Mouse (Mus musculus): ENCODE results near the gene Zbtb22. TPM values are rescaled to one million over a fixed set of nuclear protein-coding genes. Genes with fewer than 3 reads are reported as not detected.
"Not testable (repeated sequence)": the region's sequence is repeated elsewhere in the genome, so short reads cannot be mapped to it uniquely, and the experiment has no call there.

The Zbtb22 gene
- 10 to 100 TPM; 15.6 to 16.6 TPM for total RNA-seq (2021)
- long read RNA-seq, experiment 1, transcript Zbtb22-201 (2 exons, 2,612 nt), result major isoform, 16 of 23 reads
- long read RNA-seq, experiment 1, partial matches to known transcripts, result 0 of 23 reads
- long read RNA-seq, experiment 1, other reads (novel, unspliced or antisense), result 7 of 23 reads
- long read RNA-seq, experiment 2, transcript Zbtb22-201 (2 exons, 2,612 nt), result major isoform, 6 of 12 reads
- long read RNA-seq, experiment 2, partial matches to known transcripts, result 0 of 12 reads
- long read RNA-seq, experiment 2, other reads (novel, unspliced or antisense), result 6 of 12 reads

- DNase-seq, result peak; percentile 97 to 98
Observed at GRCm38 (mm10) chr17:33915671-33916250, at the start of gene Zbtb22, which contains the start of gene Tapbp. Gene Zbtb22 (plus strand): TSS chr17:33915904. Gene Tapbp (plus strand): TSS chr17:33915899.

GRCm38 (mm10) chr17:33873537-33873936 lies 42.2 kb upstream of the Zbtb22 start, which contains the start of gene Gm7029:
Gene Gm7029 (plus strand): TSS chr17:33873837.
- DNase-seq, result not testable (repeated sequence)

GRCm38 (mm10) chr17:33874411-33874810 lies 41.3 kb upstream of the Zbtb22 start:
- peak in 1 of 2 experiments; percentile 10 for DNase-seq

DNA sequence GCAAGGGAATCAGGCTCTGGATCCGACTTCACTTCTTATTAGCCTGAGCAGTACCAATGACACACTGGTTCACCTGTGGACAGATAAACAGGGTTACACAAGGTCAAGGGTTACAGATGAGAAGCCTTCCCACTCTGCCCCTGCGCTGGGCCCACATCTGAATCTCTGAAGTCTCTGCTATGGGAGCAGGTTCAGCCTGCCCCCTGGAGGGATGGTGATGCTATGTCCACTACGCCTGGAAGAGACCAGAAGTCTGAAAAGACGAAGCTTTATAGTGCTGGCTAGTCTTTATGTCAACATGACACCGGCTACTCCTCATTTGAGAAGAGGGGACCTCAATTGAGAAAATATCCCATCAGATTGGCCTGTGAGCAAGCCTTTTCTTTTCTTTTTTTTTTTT lies 39.9 kb upstream of the Zbtb22 start:
- not testable (repeated sequence) for DNase-seq

DNA sequence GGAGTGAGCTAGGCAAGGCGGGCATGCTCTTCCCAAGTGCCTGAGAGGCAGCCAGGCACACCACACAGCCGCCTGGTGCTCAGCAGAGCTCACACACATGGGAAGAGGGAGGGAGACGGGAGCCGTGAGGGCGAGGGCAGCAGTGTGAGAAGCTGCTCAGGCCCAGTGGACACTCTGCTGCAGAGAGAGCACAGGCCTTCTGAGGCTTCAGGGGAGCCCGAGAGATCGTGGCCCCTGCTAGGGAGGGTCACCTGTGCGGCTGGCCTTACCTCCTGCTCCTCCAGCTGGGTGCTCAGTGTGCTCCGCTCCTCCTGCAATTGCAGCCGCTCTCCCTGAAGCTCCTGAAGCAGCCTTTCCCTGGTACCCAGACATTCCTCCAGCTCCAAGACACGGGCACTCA lies 31.4 kb upstream of the Zbtb22 start:
- not testable (repeated sequence) for DNase-seq

GRCm38 (mm10) chr17:33887802-33888201 lies 27.9 kb upstream of the Zbtb22 start:
- not testable (repeated sequence) for DNase-seq

GRCm38 (mm10) chr17:33888230-33888629 lies 27.5 kb upstream of the Zbtb22 start:
- not testable (repeated sequence) for DNase-seq

- peak in 1 of 2 experiments; percentile 10 for DNase-seq
Observed at GRCm38 (mm10) chr17:33889941-33890532, 25.7 kb upstream of the Zbtb22 start.

DNA sequence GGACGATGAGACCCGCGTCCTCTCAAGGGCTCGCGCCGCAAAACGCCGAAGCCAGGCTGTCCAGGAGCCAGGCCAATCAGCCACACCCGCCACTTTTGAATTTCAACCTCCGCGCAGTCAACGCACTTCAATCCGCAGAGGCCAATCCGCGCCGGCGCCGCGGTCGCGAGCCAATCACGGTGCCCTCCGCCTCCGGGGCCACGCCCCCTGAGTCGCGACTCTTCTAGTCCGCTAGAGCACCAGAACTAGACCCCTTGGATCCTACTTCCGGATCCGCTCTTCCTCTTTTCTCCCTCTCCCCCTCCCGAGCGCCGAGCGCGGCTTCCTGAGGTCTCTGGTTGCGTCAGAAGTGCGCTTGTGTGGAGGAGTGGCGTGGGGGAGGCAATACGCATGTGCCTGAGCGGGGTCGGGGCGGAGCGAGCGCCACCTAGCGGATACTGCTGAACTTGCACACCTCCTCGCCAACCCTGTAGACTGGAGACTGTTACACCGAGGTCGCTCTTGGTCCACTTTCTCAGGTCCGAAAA lies 25.1 kb upstream of the Zbtb22 start, which contains the start of gene Kifc1:
Gene Kifc1, minus strand, starts transcription at position 129 of the 527 bp plus-strand sequence.
- DNase-seq, result peak; percentile 99 to 100

- DNase-seq, result no peak
Observed at GRCm38 (mm10) chr17:33891357-33891756, 24.3 kb upstream of the Zbtb22 start.

- not testable (repeated sequence) for DNase-seq
Observed at GRCm38 (mm10) chr17:33891892-33892291, 23.8 kb upstream of the Zbtb22 start.

DNA sequence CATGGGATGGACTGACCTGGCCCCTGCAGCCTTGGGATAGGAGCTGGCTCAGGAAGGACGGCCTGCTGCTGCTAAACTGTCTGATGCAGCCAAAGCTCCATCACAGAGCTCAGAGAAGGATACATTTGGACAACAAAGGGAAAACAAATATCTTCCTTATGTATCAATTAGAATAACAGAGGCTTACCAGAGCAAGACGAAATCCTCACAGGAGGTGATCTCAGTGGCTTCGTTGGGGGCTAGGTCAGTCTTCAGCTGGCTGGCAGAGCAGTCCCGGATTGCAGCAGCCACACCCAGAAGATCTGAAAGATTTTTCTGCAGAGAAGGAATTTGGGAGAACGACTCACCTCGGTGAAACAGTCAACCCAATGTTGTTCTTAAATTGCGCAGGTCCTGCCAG lies 23.3 kb upstream of the Zbtb22 start:
- DNase-seq, result no peak

DNA sequence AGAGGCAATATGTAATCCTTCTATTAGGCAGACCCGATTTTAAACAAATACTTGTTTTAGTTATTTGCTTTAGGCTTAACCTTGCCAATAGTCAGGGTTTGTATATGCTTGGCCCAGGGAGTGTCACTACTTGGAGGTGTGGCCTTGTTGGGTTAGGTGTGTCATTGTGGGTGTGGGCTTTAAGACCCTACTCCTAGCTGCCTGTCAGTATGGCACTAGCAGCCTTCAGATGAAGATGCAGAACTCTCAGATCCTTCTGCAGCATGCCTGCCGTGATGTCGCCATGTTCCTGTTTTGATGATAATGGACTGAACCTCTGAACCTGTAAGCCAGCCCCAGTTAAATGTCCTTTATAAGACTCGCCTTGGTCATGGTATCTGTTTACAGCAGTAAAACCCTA lies 22.7 kb upstream of the Zbtb22 start:
- DNase-seq, result not testable (repeated sequence)

DNA sequence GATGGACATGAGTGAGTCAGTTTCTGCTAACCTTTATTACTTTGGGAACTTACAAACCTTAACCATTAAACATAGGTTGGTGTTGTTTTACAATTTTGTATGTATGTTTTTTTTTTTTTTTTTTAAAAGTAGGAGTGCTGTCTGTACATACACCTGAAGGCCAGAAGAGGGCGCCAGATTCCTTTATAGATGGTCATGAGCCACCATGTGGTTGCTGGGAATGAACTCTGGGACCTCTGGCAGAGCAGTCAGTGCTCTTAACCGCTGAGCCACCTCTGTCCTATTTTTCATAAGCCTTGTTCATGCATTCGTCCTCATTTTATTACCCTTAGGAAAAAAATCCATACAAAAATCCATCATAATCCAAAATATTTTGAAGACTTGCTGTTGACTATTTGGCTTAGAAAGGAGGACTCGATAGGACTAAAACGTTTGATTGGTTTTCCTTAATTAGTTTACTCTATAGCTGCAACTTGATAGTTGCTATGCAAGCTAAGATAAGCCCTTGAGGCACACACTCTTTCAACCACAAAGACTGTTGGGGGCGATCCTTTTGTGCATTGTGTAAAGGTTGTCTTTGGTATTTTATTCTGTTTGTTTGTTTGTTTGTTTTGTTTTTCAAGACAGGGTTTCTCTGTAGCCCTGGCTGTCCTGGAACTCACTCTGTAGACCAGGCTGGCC lies 18.4 kb upstream of the Zbtb22 start:
- peak in 1 of 2 experiments; percentile 63 for DNase-seq

- DNase-seq, result peak; percentile 17 to 62
Observed at GRCm38 (mm10) chr17:33898193-33898592, 17.5 kb upstream of the Zbtb22 start.

- no peak for DNase-seq
Observed at GRCm38 (mm10) chr17:33899642-33900041, 16.1 kb upstream of the Zbtb22 start.

GRCm38 (mm10) chr17:33900281-33900988 lies 15.3 kb upstream of the Zbtb22 start:
- DNase-seq, result no peak

DNA sequence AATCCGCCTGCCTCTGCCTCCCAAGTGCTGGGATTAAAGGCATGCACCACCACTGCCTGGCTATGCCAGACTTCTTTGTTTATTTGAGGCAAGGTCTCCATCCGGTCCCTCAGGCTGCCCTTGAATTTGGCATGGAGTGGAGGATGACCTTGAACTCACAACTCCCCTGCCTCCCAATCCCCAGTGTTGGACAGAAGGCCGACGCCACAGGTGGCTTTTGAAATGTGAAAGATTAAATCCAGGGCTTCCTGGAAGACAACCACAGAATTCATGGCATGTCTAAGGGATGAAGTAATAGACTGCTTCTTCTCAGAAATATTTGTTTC lies 14.8 kb upstream of the Zbtb22 start:
- DNase-seq, result no peak

DNA sequence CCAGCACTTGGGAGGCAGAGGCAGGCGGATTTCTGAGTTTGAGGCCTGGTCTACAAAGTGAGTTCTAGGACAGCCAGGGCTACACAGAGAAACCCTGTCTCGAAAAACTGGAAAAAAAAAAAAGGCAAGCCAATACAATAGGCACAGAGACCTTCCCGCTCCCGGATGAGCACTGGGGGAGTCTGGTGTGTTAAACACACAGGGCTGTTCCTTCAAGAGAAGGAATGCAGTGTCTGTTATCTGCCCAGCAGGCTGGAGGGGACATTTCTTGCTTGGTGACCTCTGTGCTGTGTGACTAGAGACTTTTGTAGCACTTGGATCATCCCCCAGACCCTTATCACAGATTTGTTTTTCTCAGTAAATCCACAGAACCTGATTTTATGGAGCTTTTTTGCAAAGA lies 14.1 kb upstream of the Zbtb22 start:
- DNase-seq, result no peak

GRCm38 (mm10) chr17:33902079-33902478 lies 13.6 kb upstream of the Zbtb22 start:
- DNase-seq, result no peak

GRCm38 (mm10) chr17:33902491-33902890 lies 13.2 kb upstream of the Zbtb22 start:
- peak in 1 of 2 experiments; percentile 14 for DNase-seq

Data from heart, adult 18-20 months (tissue).